ENCODE assay signal across 15 mouse cellular contexts in genomic region chr9:92856410-92857083, GRCm38 (mm10).
"Had no signal": no experiment of that assay in that cellular context is flagged by ENCODE, and none has a peak within 500 bp of the region (broad histone marks: within the 10 kb centered on the region; RNA-seq: fewer than 3 reads in every experiment).

No protein-coding gene starts in this region.

- H3K9ac ChIP-seq: neural tube, embryonic 15.5 days; stomach, embryonic 15.5 days had no signal

- H3K27me3 ChIP-seq: neural tube, embryonic 15.5 days; stomach, embryonic 15.5 days had no signal

- H3K4me1 ChIP-seq: neural tube, embryonic 15.5 days; stomach, embryonic 15.5 days had no signal

- H3K4me3 ChIP-seq: neural tube, embryonic 15.5 days; stomach, embryonic 15.5 days had no signal

- H3K9me3 ChIP-seq: neural tube, embryonic 15.5 days; stomach, embryonic 15.5 days had no signal

- H3K27ac ChIP-seq: neural tube, embryonic 15.5 days; stomach, embryonic 15.5 days; stomach, postnatal 0 days had no signal

- DNase-seq: retina, postnatal 1 day; right cerebral cortex, adult 18-20 months; right cerebral cortex, postnatal 14 days; right cerebral cortex, postnatal 25 days; right cerebral cortex, postnatal 4 days; spleen, adult 18-20 months; thymus, adult 18-20 months; thymus, adult 2 months; thymus, postnatal 14 days; thymus, postnatal 25 days; thymus, postnatal 36 days; thymus, postnatal 4 days had no signal

- H3K36me3 ChIP-seq: neural tube, embryonic 15.5 days; stomach, embryonic 15.5 days had no signal

- H3K4me2 ChIP-seq: neural tube, embryonic 15.5 days; stomach, embryonic 15.5 days had no signal
